Mouse (Mus musculus): Measurements from ENCODE around the gene Agxt. TPM values are rescaled to one million over a fixed set of nuclear protein-coding genes. Genes with fewer than 3 reads are reported as not detected.

Gene Agxt
- total RNA-seq, 2 experiments from 2014 or later: not detected

DNA sequence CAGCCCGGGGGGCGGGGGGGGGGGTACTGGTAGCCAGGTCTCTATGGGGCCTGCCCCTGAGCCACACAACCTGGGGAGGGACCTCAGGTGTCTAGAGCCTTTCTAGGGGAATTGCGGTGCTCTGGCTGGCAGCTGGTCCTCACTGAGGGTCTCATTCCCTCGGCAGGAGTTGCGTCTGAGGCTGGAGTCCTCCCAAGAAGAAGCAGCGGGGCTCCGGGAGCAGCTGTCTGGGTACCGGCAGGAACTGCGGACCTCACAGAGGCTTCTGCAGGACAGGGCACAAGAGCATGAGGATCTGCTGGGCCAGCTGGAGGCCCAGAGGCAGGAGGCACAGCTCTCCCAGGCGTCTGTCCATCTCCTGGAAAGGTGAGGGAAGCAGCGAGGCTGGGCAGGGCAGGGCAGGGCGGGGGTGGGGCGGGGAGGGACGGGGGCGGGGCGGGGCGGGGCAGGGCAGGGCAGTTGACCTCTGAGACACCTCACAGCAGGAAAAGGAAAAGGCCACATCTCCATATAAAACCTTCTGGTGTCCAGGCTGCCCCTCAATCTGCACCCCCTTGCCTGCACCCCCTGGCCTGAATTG, 55.8 kb downstream of the Agxt start:
- intact Hi-C loops (cut with DNase I): no loop called here

DNA sequence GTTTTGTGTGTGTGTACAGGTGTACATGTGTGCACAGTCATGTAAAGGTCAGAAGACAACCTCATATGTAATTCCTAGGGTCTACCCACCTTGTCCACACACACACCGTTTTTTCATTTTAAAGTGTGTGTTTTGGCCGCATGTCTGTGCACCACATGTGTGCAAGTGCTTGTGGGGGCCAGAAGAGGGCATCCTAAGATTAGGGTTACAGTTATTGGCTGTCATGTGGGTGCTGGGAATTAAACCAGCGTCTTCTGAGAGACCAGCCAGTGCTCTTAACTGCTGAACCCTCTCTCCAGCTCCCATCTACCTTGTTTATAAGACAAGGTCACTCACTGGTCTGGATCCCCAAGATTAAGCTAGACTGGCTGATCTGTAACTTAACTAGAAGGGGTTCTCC, 59.9 kb downstream of the Agxt start:
- DNase-seq: no peak
- intact Hi-C loops (cut with DNase I): no loop called here

More for the DNA sequence above, 55.8 kb downstream of the Agxt start:
- peak; percentile 67 for DNase-seq

Other genes with a start within 250 kb of the Agxt start
- gene Ankmy1, start 232.3 kb upstream of the Agxt start, total RNA-seq (2021): under 1 TPM; 0.14 to 0.30 TPM
- gene Dusp28, start 228.3 kb upstream of the Agxt start, total RNA-seq (2021): 1 to 10 TPM; 6.3 to 7.0 TPM
- gene Rnpepl1, start 224.5 kb upstream of the Agxt start, total RNA-seq (2021): 10 to 100 TPM; 56.6 to 56.9 TPM
- 10 to 100 TPM; 60.2 to 63.4 TPM for gene Capn10, start 200.9 kb upstream of the Agxt start, total RNA-seq (2021)
- 1 to 10 TPM in 1 of 2 experiments, under 1 TPM in 1; 0.40 to 1.0 TPM for gene Gpr35, start 184.4 kb upstream of the Agxt start, total RNA-seq (2021)
- not detected for gene Aqp12, start 128.9 kb upstream of the Agxt start, total RNA-seq (2021)
- gene Kif1a, start 33.3 kb upstream of the Agxt start, total RNA-seq (2021): 100 to 1,000 TPM; 715 to 768 TPM
- not detected for gene 2310007B03Rik, start 25.7 kb downstream of the Agxt start, total RNA-seq (2021)
- under 1 TPM; 0.91 to 0.94 TPM for gene Crocc2, start 33.5 kb downstream of the Agxt start, total RNA-seq (2021)
- 1 to 10 TPM; 8.4 to 8.6 TPM for gene Sned1, start 100.6 kb downstream of the Agxt start, total RNA-seq (2021)
- gene Mterf4, start 170.7 kb downstream of the Agxt start, total RNA-seq (2021): 10 to 100 TPM; 22.3 to 22.8 TPM
- 10 to 100 TPM; 66.8 to 68.1 TPM for gene Ppp1r7, start 207.6 kb downstream of the Agxt start, total RNA-seq (2021)
- gene Pask, start 208.2 kb downstream of the Agxt start, total RNA-seq (2021): 10 to 100 TPM; 10.1 to 10.8 TPM
- under 1 TPM; 0.10 to 0.34 TPM for gene Ano7, start 238.7 kb downstream of the Agxt start, total RNA-seq (2021)

Data from left cerebral cortex, postnatal 4 days (tissue).